Mouse (Mus musculus) hindbrain, embryonic 14.5 days (tissue): ENCODE data around the gene Irx6. TPM values are rescaled to one million over a fixed set of nuclear protein-coding genes. Genes with fewer than 3 reads are reported as not detected.

ENCODE experiments used
- ATAC-seq: fragments of 200-750 bp; cut with Nextera tagmentation; 2 replicates; pipeline ENCODE4 v1.8.0; 2017; ENCODE audit warnings: moderate number of reproducible peaks, mild to moderate bottlenecking, moderate TSS enrichment, moderate library complexity; ENCODE audit not compliant: low FRiP score
- DNase-seq: peaks from one replicate; pipeline ENCODE4 v3.0.0-alpha.2; 2015; ENCODE audit warnings: low spot score
- H3K27ac ChIP-seq: fragments of 300-500 bp; sonication (generic); 2 replicates; pipeline ENCODE4 v1.5.1; 2014; ENCODE audit warnings: mild to moderate bottlenecking, moderate library complexity
- H3K27me3 ChIP-seq: fragments of 300-500 bp; sonication (generic); 2 replicates; pipeline ENCODE4 v1.6.1; 2014; ENCODE audit warnings: mild to moderate bottlenecking, low read length, mixed read lengths; ENCODE audit not compliant: control insufficient read depth, insufficient read depth
- H3K36me3 ChIP-seq: fragments of 300-500 bp; sonication (generic); replicated peaks from 2 replicates; pipeline ENCODE4 v1.6.1; 2014; ENCODE audit not compliant: control insufficient read depth, insufficient read depth
- H3K4me1 ChIP-seq: fragments of 300-500 bp; sonication (generic); replicated peaks from 2 replicates; pipeline ENCODE4 v1.6.1; 2014; ENCODE audit warnings: antibody characterized with exemption, low read length, mixed read lengths; ENCODE audit not compliant: control insufficient read depth, insufficient read depth
- H3K4me2 ChIP-seq: fragments of 300-500 bp; sonication (generic); replicated peaks from 2 replicates; pipeline ENCODE4 v1.6.1; 2014; ENCODE audit warnings: mild to moderate bottlenecking, moderate library complexity
- H3K4me3 ChIP-seq: fragments of 300-500 bp; sonication (generic); replicated peaks from 2 replicates; pipeline ENCODE4 v1.5.1; 2014; ENCODE audit warnings: mild to moderate bottlenecking, low read length
- H3K9ac ChIP-seq: fragments of 300-500 bp; sonication (generic); 2 replicates; pipeline ENCODE4 v1.6.1; 2014
- H3K9me3 ChIP-seq: fragments of 300-500 bp; sonication (generic); 2 replicates; pipeline ENCODE4 v1.6.1; 2016; ENCODE audit warnings: low read length; ENCODE audit not compliant: control insufficient read depth
- whole genome bisulfite sequencing: fragments of 180-500 bp; shearing (Covaris S2); extraction: QIAGEN DNeasy Blood & Tissue Kit; methylation state at CpG from one replicate; pipeline ENCODE4 v1.1.7; 2014; 5-methylcytosine and 5-hydroxymethylcytosine counted together
- polyA plus RNA-seq: library from polyadenylated mRNA; unstranded; fragments of >200 nt; fragmentation: Nextera tagmentation; extraction: Ambion mirVana; gene quantifications from 2 replicates; pipeline ENCODE4 v1.2.1, GENCODE M21; 2014

The Irx6 gene
- polyA plus RNA-seq, 1 experiment from 2014 or later, result 0.86 TPM

DNA sequence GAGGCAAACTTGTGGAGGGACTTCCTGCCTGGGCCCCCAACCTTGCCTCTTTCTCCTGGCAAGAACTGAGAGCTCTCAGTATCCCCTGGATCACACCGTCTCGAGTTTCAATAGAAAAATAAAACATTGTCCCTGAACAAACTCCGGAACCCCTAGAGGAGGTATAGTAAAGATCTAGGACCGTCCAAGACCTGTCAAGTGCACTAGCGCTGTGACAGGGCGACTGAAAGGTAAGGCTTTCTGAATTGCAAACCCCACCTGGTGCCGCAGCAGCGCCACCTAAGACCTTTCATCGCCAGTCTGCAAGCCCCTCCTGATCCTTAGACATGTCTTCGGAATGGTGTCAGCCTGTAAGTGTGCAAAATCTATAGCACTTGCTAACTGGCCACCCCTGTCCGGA, 987 bp upstream of the Irx6 start:
- 3% methylated on average over 11 of the region's 11 CpGs for WGBS
- H3K9me3 ChIP-seq, result no peaks in the 10 kb centered on the region
- H3K27ac ChIP-seq, result no peak overlapping the region
- ATAC-seq, result peak; percentile 29; the same call in 1 of the 2 replicates
- no peaks in the 10 kb centered on the region for H3K36me3 ChIP-seq
- peaks cover 87% of the 10 kb centered on the region for H3K27me3 ChIP-seq
- peak overlapping the region; percentile 86 for H3K4me2 ChIP-seq
- H3K4me1 ChIP-seq, result peaks cover 30% of the 10 kb centered on the region
- peak overlapping the region; percentile 41 for H3K4me3 ChIP-seq
- no peak for DNase-seq
- H3K9ac ChIP-seq, result no peak overlapping the region

DNA sequence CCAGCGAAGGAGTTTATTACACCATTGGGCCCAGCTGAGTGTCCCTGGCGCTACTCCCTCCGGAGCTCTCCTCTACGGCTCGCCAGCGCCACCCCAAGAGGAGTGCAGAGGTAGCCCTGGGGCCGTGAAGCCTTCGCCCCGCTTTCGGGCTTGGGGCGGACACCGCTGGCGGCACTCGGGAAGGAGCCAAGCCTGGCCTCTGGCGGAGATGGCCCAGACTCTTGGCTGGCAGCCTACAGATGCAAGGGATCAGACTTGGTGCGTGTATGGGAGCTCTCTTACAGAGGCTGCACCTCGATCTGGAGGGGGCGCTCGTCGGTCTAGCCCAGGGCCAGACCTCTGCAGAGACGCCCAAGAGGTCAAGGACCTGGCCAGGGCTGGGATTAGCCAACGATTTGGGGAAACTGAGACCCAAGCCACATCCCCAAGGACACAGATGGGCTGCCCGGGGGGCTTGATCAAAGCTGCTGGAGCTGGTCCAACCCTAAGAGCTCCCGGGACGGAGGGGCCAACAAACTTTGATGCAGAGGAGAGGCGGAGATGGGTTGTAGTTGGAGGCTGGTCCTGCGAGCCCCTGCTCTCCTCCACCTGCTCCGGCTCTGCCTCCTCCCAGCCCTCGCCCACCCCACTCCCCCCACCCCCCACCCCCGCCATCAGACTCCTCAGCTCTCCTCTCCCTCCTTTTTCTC, 389 bp upstream of the Irx6 start:
- no peaks in the 10 kb centered on the region for H3K36me3 ChIP-seq
- H3K9me3 ChIP-seq, result no peaks in the 10 kb centered on the region
- H3K9ac ChIP-seq, result peak overlapping the region; percentile 52; the same call in 1 of the 2 replicates
- no peak overlapping the region for H3K27ac ChIP-seq
- H3K27me3 ChIP-seq, result peaks cover 93% of the 10 kb centered on the region
- ATAC-seq (peak; percentile 77), DNase-seq (peak; percentile 54)
- H3K4me3 ChIP-seq, result peak overlapping the region; percentile 41
- H3K4me1 ChIP-seq, result peaks cover 34% of the 10 kb centered on the region
- WGBS, result 2% methylated on average over 28 of the region's 30 CpGs
- peak overlapping the region; percentile 86 for H3K4me2 ChIP-seq

DNA sequence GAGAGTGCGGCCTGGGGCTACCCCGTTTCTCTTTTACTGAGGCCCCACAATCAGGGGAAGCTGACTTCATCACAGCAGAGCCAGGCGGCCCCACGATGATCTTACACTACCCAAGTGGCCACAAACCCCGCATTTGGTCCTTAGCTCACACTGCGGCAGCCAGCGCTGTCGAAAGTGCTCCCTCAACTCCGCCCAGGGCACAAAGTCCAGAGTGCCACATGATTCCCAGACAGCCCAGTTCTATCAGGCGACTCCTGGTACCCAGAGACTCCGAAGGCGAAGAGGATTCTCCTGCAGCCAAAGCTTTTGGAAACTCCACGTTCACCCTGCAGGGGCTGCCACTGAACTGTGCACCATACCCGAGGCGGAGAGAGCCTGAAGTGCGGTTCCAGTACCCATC, 4.3 kb downstream of the Irx6 start:
- ATAC-seq (no peak), DNase-seq (no peak)
- no peak overlapping the region for H3K9ac ChIP-seq
- no peaks in the 10 kb centered on the region for H3K9me3 ChIP-seq
- peak overlapping the region; percentile 25 for H3K4me2 ChIP-seq
- H3K27ac ChIP-seq, result no peak overlapping the region
- H3K4me1 ChIP-seq, result peaks cover 18% of the 10 kb centered on the region
- H3K4me3 ChIP-seq, result no peak overlapping the region
- H3K27me3 ChIP-seq, result peaks cover 77% of the 10 kb centered on the region
- H3K36me3 ChIP-seq, result no peaks in the 10 kb centered on the region
- 15% methylated on average over 16 of the region's 16 CpGs for WGBS

DNA sequence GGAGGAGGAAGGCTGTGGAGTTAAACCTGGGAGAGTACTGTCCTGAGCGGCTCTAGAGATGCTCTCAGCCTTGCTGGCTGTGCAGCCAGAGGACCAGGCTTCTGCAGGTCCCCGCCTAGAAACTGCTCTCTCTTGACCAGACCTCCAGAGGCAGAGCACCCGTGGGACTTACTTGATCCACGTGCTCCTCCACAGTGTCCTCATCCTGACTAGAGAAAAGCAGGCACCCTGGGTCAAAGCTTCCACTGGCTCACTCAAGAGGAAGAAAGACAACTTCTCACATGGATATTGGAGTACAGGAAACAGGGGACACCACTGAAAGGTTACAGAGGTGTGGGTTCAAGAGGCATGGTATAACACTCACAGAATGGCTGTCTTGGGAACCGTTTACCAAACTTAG, 23.3 kb downstream of the Irx6 start:
- Histone ChIP-seq H3K4me2 (no peak overlapping the region), H3K27ac (no peak overlapping the region), H3K4me3 (no peak overlapping the region), H3K4me1 (no peaks in the 10 kb centered on the region), H3K27me3 (no peaks in the 10 kb centered on the region), H3K9me3 (no peaks in the 10 kb centered on the region), H3K9ac (no peak overlapping the region), H3K36me3 (no peaks in the 10 kb centered on the region)
- 85% methylated on average over 5 of the region's 5 CpGs for WGBS
- DNase-seq (no peak), ATAC-seq (no peak)

DNA sequence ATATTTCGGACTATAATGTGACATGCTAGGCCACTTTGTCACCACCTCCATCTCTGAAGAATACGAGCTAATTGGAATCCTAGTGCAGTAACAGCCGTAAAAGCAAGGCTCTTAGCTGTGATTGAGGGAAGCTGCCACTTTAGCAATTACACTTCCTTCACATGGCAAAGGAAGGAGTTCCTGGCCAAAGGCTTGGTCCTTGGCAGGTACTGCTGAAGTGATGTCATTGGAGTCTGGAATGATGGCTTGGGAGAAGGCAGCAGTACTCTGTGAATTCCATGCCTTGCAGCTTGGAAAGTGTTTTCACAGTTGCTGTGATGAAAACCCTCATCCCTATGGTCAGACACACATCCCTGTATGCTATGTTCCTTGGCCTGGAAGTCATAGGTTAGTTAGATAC, 24.3 kb downstream of the Irx6 start:
- H3K4me1 ChIP-seq, result no peaks in the 10 kb centered on the region
- no peak for ATAC-seq
- no peak overlapping the region for H3K4me3 ChIP-seq
- no peak for DNase-seq
- no peak overlapping the region for H3K4me2 ChIP-seq
- H3K36me3 ChIP-seq, result no peaks in the 10 kb centered on the region
- no peak overlapping the region for H3K9ac ChIP-seq
- 78% methylated on average over 3 of the region's 3 CpGs for WGBS
- H3K9me3 ChIP-seq, result no peaks in the 10 kb centered on the region
- no peak overlapping the region for H3K27ac ChIP-seq
- no peaks in the 10 kb centered on the region for H3K27me3 ChIP-seq

DNA sequence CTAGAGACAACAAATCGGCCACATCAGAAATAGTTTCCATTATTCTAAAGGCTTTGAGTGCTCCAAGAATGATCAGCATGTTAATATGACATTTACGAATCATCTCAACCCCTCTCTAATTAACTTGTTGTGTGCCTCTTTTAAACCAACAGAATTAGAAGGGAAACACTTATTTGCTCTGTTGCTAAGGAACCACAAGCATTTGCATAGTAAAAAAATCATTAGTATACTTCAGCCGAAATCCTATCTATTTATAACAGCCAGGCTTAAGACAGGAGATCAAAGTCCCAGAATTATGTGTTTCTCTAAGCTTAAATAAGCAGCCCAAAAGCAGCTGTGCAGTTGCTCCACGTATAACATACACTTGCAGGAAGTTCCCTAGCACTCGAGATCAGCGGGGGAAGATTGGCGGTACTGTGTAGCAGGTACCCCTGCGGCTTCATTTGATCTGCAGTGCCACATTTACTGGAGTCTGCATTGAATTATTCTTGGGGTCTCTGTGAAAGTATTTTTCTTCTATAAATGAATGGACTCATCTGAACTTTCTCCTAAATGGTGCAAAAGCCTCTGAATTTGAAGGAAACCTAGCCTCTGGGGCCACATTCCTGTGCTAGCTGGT, 25.9 kb downstream of the Irx6 start:
- no peak overlapping the region for H3K4me2 ChIP-seq
- H3K4me1 ChIP-seq, result no peaks in the 10 kb centered on the region
- WGBS, result 57% methylated on average over 8 of the region's 8 CpGs
- no peak overlapping the region for H3K4me3 ChIP-seq
- H3K9me3 ChIP-seq, result no peaks in the 10 kb centered on the region
- H3K27me3 ChIP-seq, result no peaks in the 10 kb centered on the region
- DNase-seq (no peak), ATAC-seq (no peak)
- no peak overlapping the region for H3K27ac ChIP-seq
- H3K9ac ChIP-seq, result no peak overlapping the region
- H3K36me3 ChIP-seq, result no peaks in the 10 kb centered on the region

DNA sequence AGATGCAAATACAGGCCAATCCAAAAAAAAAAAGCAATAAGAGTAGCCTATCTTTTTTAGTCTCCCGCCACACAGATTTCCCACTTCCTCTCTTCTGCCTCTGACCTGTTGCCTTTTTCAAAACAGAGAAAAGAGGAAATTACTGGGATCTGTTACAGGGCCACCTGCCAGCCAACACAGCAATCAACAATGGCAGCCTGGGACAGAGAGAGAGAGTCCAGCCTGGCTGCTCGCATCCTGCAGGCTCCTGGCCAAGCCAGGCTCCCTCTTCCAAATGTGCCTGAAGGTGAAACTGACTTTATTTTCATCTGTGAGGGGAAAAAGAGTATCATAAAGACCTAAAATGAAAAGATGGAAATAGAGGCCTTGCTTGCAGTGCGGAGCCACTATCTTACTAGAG, 29.3 kb downstream of the Irx6 start:
- WGBS, result 70% methylated on average over 3 of the region's 3 CpGs
- Histone ChIP-seq H3K9me3 (no peaks in the 10 kb centered on the region), H3K4me2 (no peak overlapping the region), H3K36me3 (no peaks in the 10 kb centered on the region), H3K27ac (no peak overlapping the region), H3K9ac (no peak overlapping the region), H3K4me3 (no peak overlapping the region), H3K27me3 (no peaks in the 10 kb centered on the region), H3K4me1 (no peaks in the 10 kb centered on the region)
- DNase-seq, result no peak
- no peak for ATAC-seq

DNA sequence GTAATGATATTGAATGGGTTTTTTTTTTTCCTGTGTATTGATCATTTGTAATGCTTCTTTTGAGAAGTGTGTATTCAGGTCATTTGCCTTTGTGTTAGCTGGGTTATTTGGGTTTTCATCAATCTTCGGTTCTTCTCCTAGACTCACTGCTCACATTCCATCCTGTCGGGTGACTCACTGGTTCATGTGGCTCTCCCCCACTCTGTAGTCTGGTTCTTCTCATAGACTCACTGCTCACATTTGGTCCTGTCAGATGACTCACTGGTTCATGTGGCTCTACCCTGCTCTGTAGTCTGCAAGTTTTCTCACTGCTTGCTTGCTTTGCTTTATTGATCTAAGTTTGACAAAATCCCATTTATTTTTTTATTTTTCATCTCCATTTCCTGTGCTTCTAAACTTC, 32.2 kb downstream of the Irx6 start:
- peaks cover 4% of the 10 kb centered on the region; the same call in 1 of the 2 replicates for H3K9me3 ChIP-seq
- H3K27ac ChIP-seq, result no peak overlapping the region
- 70% methylated on average over 2 of the region's 2 CpGs for WGBS
- H3K36me3 ChIP-seq, result no peaks in the 10 kb centered on the region
- no peak overlapping the region for H3K4me2 ChIP-seq
- DNase-seq (no peak), ATAC-seq (no peak)
- H3K27me3 ChIP-seq, result no peaks in the 10 kb centered on the region
- no peak overlapping the region for H3K4me3 ChIP-seq
- H3K4me1 ChIP-seq, result no peaks in the 10 kb centered on the region
- no peak overlapping the region for H3K9ac ChIP-seq

DNA sequence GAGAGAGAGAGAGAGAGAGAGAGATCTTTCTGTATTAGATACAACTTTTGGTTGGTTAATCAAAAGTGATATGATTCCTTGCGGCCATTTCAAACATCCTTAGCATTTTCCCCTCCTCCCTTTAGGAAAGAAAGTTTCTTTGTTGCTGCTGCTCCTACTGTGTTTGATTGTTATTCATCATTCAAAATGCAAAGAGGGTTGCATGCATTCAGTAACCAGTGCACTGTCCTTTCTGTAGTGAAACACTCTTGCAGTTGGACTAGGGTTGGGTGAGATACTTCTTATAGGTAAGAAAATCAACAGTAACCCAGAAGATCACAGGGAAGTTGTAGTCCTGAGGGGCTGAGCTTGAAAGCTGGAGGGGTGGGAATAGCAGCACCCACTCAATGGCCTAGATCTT, 39.2 kb downstream of the Irx6 start:
- Histone ChIP-seq H3K4me1 (no peaks in the 10 kb centered on the region), H3K27me3 (no peaks in the 10 kb centered on the region), H3K4me3 (no peak overlapping the region), H3K36me3 (no peaks in the 10 kb centered on the region), H3K27ac (no peak overlapping the region), H3K4me2 (no peak overlapping the region), H3K9me3 (peaks cover 6% of the 10 kb centered on the region; the same call in 1 of the 2 replicates), H3K9ac (no peak overlapping the region)
- DNase-seq (no peak), ATAC-seq (no peak)
- 63% methylated on average over 1 of the region's 1 CpGs for WGBS
